Mouse (Mus musculus): Measurements from ENCODE around the gene Pianp. TPM values are rescaled to one million over a fixed set of nuclear protein-coding genes. Genes with fewer than 3 reads are reported as not detected.

Gene Pianp
- total RNA-seq (2022): 100 to 1,000 TPM; 146 to 232 (median 185) TPM

DNA sequence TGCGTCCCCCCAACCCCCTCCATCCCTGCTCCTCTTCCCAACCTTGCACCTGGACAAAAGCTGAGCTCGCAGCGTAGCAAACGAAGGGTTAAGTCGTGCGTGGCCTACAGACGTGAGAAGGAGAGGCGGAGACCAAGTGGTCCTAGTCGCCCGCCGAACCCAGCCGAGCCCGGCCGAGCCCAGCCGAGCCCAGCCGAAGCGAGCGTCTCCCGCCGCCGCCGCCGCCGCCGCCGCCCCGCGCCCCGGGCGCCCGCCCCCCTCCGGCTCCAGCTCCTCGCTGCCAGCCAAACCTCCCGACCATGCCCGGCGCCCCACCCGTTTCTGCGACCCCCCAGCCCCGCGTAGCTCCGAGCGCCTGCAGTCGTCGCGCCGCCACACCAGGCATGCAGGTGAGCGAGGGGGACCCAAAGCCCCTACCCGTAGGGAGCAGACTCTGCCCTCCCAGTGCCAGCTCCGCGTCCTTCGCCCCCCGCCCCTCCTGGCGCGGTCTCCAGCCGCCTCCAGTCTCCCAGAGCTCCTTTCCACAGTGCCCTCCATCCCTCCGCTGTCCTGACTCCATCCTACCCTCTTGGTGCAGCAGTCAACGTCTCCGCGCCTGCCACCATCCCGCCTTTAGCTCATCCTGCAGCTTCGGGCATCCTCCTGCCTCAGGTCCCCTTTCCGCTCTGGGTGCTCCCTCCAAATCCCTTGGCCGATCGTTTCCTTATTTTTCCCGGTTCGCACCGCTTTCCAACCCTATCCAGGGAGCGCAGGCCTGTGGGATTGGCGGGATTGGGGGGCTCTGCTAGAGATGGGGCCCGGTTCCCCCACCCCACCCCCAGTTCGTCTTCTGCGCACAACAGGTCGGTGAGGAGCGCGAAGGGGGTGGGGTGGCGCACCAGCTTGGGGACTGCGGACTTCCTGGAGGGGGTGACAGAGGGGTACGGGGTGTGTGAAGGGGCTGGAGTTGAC lies at the start of gene Pianp:
TSS of gene Pianp (plus strand) at position 144 of the 951 bp plus-strand sequence.
- DNase-seq (ENCODE audit: low spot score in 2 of 2): peak; percentile 63 to 78

DNA sequence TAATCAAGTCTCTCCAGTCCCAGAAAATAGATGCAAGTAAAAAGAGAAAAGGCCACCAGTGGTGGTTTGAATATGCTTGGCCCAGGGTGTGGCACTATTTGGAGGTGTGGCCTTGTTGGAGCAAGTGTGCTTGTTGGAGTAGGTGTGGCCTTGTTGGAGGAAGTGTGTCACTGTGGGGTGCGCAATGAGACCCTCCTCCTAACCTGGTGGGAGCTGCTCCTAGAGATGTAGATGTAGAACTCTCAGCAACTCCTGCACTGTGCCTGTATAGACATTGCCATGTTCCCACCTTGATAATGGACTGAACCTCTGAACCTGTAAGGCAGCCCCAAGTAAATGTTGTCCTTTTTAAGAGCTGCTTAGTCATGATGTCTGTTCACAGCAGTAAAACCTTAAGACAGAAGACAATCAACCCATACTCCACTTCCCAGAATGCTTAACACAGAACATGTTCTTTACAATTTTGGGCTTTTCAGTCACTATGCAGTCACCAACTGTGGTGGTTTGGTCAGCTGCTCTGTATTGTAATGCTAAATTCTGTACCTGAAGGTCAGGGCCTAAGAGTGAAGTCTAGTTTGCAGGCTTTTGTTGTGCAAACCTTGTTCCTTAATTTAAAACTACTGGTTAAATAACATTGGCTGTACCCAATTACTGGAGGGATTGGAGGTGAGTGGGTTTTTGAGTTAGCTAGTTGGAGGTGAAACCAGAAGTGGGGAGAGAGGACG lies 42.3 kb upstream of the Pianp start:
- no peak for DNase-seq (ENCODE audit: low spot score in 2 of 2)

DNA sequence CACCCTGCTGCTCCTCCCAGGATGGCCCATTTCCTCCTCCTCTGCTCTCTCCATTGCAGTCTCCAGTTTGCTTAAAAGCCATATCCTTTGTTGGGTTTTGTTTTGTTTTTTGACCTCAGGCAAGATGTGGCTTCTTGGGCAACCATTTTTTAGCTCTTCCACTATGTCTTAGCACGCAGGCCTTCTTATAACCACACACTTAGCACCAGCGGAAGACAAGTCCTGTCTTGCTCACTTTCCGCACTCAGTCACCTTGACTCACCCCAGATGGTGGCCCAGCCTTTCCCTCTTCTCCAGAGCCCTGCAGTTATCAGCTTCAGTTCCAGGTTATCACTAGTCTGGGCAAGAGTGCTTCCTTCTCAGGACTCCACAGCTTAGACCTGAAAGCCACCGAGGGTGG lies 41.3 kb upstream of the Pianp start:
- DNase-seq (ENCODE audit: low spot score in 2 of 2): no peak

DNA sequence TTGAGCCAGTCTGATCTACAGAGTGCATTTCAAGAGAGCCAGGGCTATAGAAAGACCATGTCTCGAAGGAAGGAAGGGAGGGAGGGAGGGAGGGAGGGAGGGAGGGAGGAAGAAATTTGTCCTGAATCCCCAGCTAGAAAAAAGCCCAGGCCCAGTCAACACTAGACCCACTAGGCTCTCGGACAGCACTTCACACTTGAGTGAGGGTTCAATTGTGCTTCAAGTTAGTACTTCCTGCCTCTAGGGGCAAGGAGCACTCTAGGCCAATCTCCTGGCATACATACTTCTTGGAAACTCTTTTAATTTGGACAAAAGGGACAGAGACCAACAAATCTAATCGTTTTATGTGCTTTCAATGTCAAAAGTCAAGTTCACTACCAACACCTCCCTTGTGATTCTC lies 38.4 kb upstream of the Pianp start:
- DNase-seq (ENCODE audit: low spot score in 2 of 2): no peak

DNA sequence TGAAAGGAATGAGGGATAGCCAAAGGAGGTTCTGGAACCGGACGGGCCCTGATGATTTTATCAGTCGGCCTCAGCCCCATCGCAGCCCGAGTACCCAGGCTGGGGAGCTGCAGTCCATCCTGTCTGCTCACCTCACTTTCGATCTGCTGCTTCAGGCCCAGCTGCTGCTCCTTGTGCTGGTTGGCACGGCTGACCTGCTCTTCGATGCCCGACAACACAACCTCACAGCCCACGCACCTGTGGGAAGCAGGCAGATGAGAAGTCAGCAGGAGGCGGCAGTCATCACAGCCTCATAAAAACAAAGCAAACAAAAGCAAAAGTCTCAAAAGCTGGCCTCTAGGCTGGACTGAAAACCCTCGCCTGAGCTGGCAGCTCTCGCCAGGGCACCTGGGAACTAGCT lies 36.5 kb upstream of the Pianp start:
- DNase-seq (ENCODE audit: low spot score in 2 of 2): no peak

DNA sequence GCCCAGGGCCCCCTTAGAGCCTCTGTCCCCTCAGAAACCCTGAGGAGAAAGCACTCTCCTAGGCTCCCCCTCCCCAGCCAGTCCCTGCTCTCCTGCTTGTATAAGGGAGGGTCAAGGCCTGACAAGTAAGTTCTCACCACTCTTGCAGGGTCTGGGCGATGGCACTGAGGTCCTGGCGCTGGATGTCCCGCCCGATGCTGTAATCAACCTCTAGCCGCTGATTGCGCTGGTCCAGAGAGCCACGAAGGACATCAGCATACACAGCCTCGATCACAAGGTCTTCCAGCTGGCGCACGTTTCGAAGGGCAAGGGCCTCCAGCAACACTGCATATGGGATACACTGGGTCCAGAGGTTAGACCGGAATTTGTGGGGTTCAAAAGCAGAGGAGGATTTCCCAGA lies 35.5 kb upstream of the Pianp start:
- DNase-seq (ENCODE audit: low spot score in 2 of 2): no peak

DNA sequence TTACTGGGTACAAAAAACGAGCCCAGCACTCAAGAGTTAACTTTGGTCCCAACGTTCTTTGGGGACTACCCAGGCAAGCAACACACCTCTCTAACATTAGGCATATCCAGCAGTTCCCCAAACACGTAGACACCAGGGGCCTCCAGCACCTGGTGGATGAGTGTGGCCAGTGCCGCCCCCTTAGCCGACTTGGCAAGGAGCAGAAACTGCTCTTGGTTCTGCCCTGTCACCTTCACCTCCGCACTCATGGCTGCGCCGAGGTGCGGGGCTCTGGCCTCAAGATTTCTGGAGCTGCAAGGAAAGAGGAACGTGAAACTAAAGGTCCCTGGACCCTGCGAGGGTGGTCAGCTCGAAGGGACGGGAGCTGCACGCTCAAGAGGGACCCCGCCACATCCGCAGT lies 31.9 kb upstream of the Pianp start:
- DNase-seq (ENCODE audit: low spot score in 2 of 2): peak in 1 of 2 experiments; percentile 28

DNA sequence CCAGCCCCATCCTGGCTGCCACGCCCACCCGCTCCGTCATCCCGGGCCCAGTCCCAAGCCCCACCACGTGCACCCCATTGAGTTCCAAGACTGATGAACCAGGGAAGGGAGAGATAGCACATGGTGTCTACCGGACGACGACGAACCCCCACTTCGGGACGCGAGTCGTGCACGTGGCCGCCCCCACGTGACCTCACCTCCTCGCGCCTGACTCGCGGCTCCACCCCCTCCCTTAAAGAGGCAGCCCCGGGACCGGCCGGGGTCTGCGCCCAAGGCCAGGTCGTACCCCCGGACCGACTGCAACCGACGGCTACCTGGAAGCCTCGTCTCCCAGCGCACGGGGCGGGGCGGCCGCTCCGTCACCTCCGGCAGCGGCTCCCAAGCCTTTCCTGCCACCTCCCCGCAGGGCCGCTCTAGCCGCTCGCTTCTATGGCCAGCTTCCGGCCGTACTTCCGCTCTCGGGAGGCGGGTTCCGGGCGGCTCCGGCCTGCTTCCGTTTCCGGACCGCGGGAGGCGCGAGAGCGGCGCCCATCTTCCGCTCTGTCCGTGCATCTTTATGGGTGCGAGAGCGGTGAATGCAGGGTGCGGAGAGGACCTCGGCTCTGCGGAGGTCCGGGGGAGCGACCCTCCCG lies 31.3 kb upstream of the Pianp start, which contains the start of gene Cops7a:
TSS of gene Cops7a (minus strand) at position 451 of the 632 bp plus-strand sequence.
- DNase-seq (ENCODE audit: low spot score in 2 of 2): peak; percentile 92 to 93

DNA sequence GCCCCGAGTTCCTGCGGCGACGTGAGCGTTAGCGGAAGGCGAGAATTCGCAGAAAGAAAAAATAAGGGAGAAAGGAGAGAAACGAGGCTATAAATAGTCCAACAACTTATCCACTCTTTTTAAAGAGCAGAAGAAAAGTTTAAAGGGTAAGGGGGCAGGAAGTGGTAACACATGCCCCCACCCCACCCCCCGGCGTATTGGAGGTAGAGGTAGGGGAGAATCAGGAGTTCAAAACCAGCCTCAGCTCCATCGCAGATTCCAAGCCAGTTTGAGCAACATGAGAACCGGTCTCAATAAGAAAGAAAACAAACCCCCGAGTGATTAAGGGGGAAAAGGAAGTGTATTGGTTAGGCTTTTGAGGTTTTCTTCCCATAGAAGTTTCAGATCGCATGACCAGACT lies 30.7 kb upstream of the Pianp start:
- no peak for DNase-seq (ENCODE audit: low spot score in 2 of 2)

DNA sequence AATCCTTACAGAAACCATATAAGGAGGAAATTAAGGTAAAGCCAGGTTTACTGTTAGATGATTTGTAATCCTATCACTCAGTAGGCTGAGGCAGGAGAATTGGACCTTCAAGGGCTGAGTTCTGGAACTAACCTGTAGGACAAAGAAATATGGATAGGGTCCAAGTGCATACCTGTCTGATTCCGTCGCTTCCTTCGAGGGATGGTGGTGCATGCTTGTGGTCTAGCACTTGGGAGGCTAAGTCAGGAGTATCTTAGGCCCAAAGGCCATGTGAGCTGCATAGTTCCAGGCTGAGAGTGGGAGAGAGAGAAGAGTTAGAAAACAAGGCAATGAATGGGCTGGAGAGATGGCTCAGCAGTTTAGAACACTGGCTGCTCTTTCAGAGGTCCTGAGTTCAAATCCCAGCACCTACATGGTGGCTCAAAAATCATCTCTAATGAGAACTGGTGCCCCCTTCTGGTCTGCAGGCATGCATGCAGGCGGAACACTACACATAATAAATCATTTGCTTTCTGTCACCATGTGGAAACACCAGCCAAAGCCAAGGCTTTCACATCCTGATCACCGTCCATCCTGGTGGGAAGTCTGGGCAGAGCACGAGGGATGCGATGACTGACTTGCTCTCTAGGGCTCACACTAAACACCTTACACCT lies 29.9 kb upstream of the Pianp start:
- no peak for DNase-seq (ENCODE audit: low spot score in 2 of 2)

DNA sequence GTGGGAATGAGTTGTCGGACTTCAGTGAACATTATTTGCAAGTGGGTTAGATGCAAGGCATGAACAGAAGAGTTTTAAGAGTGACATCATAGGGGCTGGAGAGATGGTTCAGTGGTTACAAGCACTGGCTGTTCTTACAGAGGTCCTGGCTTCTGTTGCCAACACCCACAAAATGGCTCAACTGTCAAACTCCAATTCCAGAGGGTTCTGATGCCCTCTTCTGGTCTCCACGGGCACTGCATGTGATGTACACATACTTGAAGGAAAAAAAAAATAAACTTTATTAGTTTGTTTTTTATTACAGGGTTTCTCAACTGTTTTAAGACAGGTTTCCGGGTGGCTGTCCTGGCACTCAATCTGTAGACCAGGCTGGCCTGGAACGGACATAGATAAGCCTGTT lies 28.7 kb upstream of the Pianp start:
- DNase-seq (ENCODE audit: low spot score in 2 of 2): peak in 1 of 2 experiments; percentile 30

DNA sequence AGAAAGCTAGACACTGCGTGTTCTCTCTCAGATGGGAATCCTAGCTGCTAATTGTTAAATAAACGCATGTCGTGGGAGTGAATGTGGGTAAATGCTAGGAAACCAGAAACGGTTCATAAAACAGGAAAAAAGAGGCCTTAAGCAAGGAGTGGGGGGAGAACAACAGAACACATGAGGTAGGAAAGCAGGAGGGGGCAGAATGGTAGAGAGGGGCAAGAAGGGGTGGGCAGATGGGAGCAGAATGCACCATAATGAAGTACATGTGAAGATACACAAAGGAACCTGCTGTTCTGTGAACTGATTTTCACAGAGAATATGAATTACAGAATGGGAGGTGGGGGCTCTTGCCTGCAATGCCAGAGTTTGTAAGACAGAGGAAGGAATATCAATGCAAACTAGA lies 4.3 kb upstream of the Pianp start:
- DNase-seq (ENCODE audit: low spot score in 2 of 2): no peak

DNA sequence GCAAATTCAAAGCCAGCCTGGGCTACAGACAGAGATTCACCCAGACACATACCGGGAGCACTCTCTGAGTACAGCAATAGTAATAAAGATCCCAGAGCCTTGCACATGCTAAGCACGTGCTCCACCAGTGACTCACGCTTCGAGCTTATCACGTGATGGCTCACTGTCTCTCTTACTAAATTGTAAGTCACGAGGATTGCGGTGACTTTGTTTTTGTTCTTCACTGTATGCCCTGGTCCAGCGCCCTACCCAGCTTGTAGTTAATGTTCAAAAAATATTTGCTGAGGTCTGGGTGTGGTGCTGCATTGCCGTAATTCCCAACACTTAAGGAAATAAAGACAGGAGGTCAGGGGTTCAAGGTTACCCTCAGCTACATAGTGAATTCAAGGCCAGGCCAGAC lies 3.1 kb upstream of the Pianp start:
- no peak for DNase-seq (ENCODE audit: low spot score in 2 of 2)

DNA sequence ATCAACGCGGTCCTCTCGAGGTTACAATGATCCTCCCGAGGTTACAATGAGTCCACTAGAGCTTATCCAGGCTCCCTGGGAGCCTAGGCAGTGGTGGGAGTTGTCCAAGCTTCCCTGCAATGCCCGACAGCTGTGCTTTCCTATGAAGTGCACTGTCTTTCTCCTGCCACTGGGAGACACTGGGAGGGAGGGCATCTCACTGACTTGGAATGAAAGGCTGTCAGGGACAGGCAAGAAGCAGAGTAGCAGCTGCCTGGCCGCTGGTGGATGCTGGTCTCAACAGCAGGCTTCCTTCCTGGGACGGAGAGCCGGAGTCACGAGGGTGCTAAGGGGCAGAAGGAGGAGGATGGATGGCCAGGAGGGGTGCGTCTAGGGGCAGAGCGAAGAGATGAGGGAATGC lies 2.6 kb upstream of the Pianp start:
- DNase-seq (ENCODE audit: low spot score in 2 of 2): no peak

DNA sequence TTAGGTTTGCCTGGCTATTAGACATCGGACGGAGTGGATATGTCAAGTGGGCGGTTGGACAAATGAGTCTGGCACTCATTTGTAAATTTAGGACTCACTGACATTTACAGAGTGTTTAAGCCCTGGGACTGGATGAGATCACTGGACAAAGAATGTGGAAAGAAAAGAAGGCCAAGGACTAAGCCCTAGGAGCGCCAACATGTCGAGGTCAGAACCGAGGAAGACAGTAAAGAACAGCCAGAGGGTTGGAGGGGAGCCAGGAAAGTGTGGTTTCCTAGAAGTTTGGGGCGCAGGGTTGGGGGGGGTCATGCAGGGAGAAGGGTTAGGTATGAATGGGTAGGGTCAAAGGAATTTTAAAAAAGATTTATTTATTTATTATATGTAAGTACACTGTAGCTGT lies 1.2 kb upstream of the Pianp start:
- DNase-seq (ENCODE audit: low spot score in 2 of 2): no peak

DNA sequence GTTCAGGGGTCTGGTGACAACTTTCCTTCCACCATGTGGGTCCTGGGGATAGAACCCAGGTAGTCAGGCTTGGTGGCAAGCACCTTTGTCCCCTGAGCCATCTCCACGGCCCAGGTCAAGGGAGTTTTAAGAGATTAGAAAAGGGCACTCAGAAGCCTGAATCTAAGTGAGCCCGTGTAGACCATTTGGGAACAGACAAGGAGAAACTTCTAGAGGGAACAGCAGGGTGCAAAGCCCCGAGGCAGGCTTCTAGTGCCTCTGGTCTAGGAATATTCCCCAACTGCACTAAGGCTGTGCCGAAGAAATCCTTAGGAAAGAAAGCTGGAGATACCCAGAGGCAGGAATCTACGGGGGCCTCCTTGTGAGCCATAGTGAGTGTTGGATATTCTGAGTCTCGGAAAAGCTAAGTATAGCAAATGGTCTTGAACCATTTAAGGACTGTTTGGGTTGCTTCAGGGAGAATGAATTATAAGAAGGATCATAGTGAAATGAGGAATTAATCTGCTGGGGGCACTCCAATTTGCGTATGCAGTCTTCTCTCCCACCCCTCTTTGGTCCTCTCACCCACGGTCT lies 577 bp upstream of the Pianp start:
- no peak for DNase-seq (ENCODE audit: low spot score in 2 of 2)

DNA sequence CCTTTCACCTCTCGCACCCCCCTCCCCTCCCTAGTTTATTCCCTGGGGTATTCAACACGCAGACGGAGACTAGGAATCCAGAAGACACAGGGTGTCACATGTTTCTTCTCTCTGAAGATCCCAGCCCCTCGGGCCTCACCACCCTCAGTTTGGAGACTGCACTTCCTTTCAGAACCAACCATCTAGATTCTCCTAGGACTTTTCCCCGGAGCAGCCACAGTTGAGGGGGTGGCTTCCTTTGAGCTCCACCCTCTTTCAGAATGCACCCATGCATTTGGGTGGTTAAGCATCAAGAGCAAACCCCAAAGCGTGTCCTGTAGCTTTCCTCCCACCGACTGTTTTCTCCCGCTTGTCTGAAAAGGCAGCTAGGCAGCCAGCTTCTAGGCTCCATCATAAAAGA lies 1.6 kb downstream of the Pianp start:
- peak in 1 of 2 experiments; percentile 60 for DNase-seq (ENCODE audit: low spot score in 2 of 2)

DNA sequence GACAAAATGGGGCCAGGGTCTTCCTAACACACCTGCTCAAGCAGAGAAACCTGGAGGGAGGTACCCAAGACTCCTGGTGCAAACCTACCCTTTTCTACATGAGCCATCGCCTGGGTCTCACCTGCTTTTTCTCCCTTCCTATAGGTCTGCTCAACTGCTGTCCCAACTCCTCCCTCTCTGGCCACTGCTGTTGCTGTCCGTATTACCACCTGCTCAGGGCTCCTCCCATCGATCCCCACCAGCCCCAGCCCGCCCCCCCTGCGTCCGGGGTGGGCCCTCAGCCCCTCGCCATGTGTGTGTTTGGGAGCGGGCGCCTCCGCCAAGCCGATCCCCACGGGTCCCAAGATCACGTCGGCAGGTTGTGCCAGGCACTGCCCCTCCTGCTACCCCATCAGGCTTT lies 2.6 kb downstream of the Pianp start:
- no peak for DNase-seq (ENCODE audit: low spot score in 2 of 2)

DNA sequence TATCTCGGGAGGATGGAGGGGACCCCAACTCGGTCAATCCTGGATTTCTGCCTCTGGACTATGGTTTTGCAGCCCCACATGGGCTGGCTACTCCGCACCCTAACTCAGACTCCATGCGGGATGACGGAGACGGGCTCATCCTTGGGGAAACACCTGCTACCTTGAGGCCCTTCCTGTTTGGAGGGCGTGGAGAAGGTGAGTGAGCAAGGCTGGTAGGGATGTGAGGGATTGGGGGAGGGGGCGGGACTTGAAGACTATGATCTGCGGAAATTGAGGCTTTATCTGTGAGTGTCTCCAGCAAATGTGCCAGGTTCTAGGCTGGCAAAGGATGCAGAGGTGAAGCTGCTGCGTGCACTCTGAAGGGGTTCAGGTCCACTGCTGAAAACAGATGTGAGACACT lies 3.1 kb downstream of the Pianp start:
- no peak for DNase-seq (ENCODE audit: low spot score in 2 of 2)

DNA sequence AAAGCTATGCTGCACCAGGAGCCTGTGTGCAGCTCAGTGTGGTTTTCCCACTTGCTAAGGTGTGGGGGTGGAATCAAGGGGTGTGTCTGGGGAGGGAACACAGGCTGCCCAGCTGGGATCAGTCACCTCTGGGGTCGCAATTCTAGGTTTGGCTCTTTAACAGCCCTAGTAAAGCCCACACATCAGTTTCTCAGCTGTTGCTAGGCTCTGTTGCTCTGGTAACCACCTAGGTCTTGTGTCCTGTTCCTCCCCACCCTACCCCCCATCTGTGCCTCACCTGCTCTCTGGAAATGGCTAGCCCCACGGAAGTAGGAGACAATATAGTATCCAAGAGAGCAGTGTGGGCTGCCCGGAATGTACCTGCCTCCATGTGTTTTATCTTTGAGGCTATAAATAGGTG lies 7.2 kb downstream of the Pianp start:
- no peak for DNase-seq (ENCODE audit: low spot score in 2 of 2)

DNA sequence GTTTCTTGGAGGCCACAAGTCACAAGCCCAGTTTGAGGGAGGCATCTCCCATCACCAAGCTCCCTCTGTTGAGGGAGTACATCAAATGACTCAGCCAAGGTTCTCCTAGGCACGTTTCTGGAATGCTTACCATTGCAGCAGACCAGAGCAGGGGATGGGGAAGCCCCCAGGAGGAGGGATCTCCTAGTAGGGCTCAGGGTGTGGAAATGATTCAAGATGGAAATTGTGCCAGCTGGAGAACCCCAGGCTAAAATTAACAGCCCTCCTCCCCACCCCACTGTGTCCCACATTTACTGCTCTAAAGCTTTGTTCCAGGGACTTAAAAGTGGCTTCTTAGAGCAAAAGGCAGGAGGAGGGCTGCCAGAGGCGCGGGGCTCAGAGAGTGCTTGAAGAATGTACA lies 8.6 kb downstream of the Pianp start:
- no peak for DNase-seq (ENCODE audit: low spot score in 2 of 2)

All from left cerebral cortex, adult 8-10 months (tissue).